Mouse (Mus musculus): ENCODE measurements around the gene Ctbp1. TPM values are rescaled to one million over a fixed set of nuclear protein-coding genes. Genes with fewer than 3 reads are reported as not detected.
A peak's percentile ranks its signal among the peaks of the same experiment; 100 is the strongest.

The Ctbp1 gene
- polyA plus RNA-seq, 1 experiment from 2014 or later = 323 TPM

- WGBS = 9% methylated on average over 9 of the region's 9 CpGs
These were observed 71.0 kb downstream of the Ctbp1 start for GRCm38 (mm10) chr5:33203691-33204242.

GRCm38 (mm10) chr5:33203171-33203565 is 71.6 kb downstream of the Ctbp1 start:
- 80% methylated on average over 6 of the region's 6 CpGs for WGBS
- Histone ChIP-seq H3K36me3 (no peaks in the 10 kb centered on the region), H3K27me3 (replicated peaks) (no peaks in the 10 kb centered on the region), H3K9me3 (no peaks in the 10 kb centered on the region), H3K4me1 (peaks cover 6% of the 10 kb centered on the region; the same call in 1 of the 2 replicates), H3K4me3 (replicated peaks) (no peak overlapping the region), H3K4me2 (no peak overlapping the region), H3K27ac (no peak overlapping the region), H3K9ac (no peak overlapping the region)
- ATAC-seq (ENCODE audit: insufficient read depth, low FRiP score, low read depth) = no peak

More at GRCm38 (mm10) chr5:33203691-33204242, 71.0 kb downstream of the Ctbp1 start:
- Histone ChIP-seq H3K9ac (no peak overlapping the region), H3K4me1 (peaks cover 6% of the 10 kb centered on the region; the same call in 1 of the 2 replicates), H3K4me3 (replicated peaks) (no peak overlapping the region), H3K36me3 (no peaks in the 10 kb centered on the region), H3K4me2 (peak overlapping the region; percentile 41), H3K27ac (no peak overlapping the region), H3K9me3 (no peaks in the 10 kb centered on the region), H3K27me3 (replicated peaks) (no peaks in the 10 kb centered on the region)
- peak; percentile 47; the same call in 1 of the 2 replicates for ATAC-seq (ENCODE audit: insufficient read depth, low FRiP score, low read depth)

- H3K4me1 ChIP-seq = peaks cover 6% of the 10 kb centered on the region; the same call in 1 of the 2 replicates
- H3K9me3 ChIP-seq = no peaks in the 10 kb centered on the region
- 70% methylated on average over 13 of the region's 13 CpGs for WGBS
- no peak overlapping the region for H3K4me3 ChIP-seq (replicated peaks)
- ATAC-seq (ENCODE audit: insufficient read depth, low FRiP score, low read depth) = no peak
- no peaks in the 10 kb centered on the region for H3K36me3 ChIP-seq
- no peak overlapping the region for H3K4me2 ChIP-seq
- no peak overlapping the region for H3K9ac ChIP-seq
- no peak overlapping the region for H3K27ac ChIP-seq
- H3K27me3 ChIP-seq (replicated peaks) = no peaks in the 10 kb centered on the region
These were observed 72.2 kb downstream of the Ctbp1 start for GRCm38 (mm10) chr5:33202516-33203170.

- Histone ChIP-seq H3K9me3 (no peaks in the 10 kb centered on the region), H3K36me3 (no peaks in the 10 kb centered on the region), H3K9ac (no peak overlapping the region), H3K4me2 (no peak overlapping the region), H3K27ac (no peak overlapping the region), H3K4me1 (peaks cover 6% of the 10 kb centered on the region; the same call in 1 of the 2 replicates), H3K27me3 (replicated peaks) (no peaks in the 10 kb centered on the region), H3K4me3 (replicated peaks) (no peak overlapping the region)
- no peak for ATAC-seq (ENCODE audit: insufficient read depth, low FRiP score, low read depth)
- 46% methylated on average over 13 of the region's 13 CpGs for WGBS
These were observed 73.1 kb downstream of the Ctbp1 start for GRCm38 (mm10) chr5:33201697-33202096.

- peaks cover 9% of the 10 kb centered on the region; the same call in 1 of the 2 replicates for H3K4me1 ChIP-seq
- no peak overlapping the region for H3K4me3 ChIP-seq (replicated peaks)
- no peaks in the 10 kb centered on the region for H3K36me3 ChIP-seq
- no peak for ATAC-seq (ENCODE audit: insufficient read depth, low FRiP score, low read depth)
- no peak overlapping the region for H3K9ac ChIP-seq
- H3K4me2 ChIP-seq = no peak overlapping the region
- no peaks in the 10 kb centered on the region for H3K27me3 ChIP-seq (replicated peaks)
- WGBS = 37% methylated on average over 1 of the region's 1 CpGs
- no peaks in the 10 kb centered on the region for H3K9me3 ChIP-seq
- H3K27ac ChIP-seq = no peak overlapping the region
These were observed 74.7 kb downstream of the Ctbp1 start for GRCm38 (mm10) chr5:33200071-33200470.

Other genes starting within 250 kb of the Ctbp1 start
- gene Slc5a1, start 170.8 kb downstream of the Ctbp1 start, polyA plus RNA-seq (2015; fragmentation: Nextera tagmentation; extraction: Ambion mirVana) = 11.9 and 12.5 TPM in 2 replicates
- 38.2 and 41.8 TPM in 2 replicates for gene Spon2, start 56.5 kb downstream of the Ctbp1 start, polyA plus RNA-seq (2015; fragmentation: Nextera tagmentation; extraction: Ambion mirVana)
- gene Maea, start 60.5 kb upstream of the Ctbp1 start, polyA plus RNA-seq (2015; fragmentation: Nextera tagmentation; extraction: Ambion mirVana) = 117 and 120 TPM in 2 replicates
- gene Uvssa, start 103.6 kb upstream of the Ctbp1 start, polyA plus RNA-seq (2015; fragmentation: Nextera tagmentation; extraction: Ambion mirVana) = 8.7 and 9.6 TPM in 2 replicates
- not detected in 2 replicates for gene Nkx1-1, start 159.0 kb upstream of the Ctbp1 start, polyA plus RNA-seq (2015; fragmentation: Nextera tagmentation; extraction: Ambion mirVana)

Measured in stomach, embryonic 15.5 days (tissue).